Mouse (Mus musculus) myocyte (in vitro differentiated cells): ENCODE results near the gene Sema3e. TPM values are rescaled to one million over a fixed set of nuclear protein-coding genes. Genes with fewer than 3 reads are reported as not detected.

ENCODE experiments used
- H3K27me3 ChIP-seq: one replicate; pipeline ENCODE4 v1.6.1; 2011; ENCODE audit not compliant: control insufficient read depth, insufficient read depth, insufficient read length
- H3K36me3 ChIP-seq: one replicate; pipeline ENCODE4 v1.6.1; 2011; ENCODE audit not compliant: control insufficient read depth, insufficient read depth
- H3K4me2 ChIP-seq: one replicate; pipeline ENCODE4 v1.6.1; 2011; ENCODE audit warnings: low read depth, control low read depth
- H3K4me3 ChIP-seq: one replicate; pipeline ENCODE4 v1.5.1; 2011; ENCODE audit warnings: mild to moderate bottlenecking, control low read depth, moderate library complexity
- H3K79me2 ChIP-seq: one replicate; pipeline ENCODE4 v1.6.1; 2011; ENCODE audit not compliant: control insufficient read depth, insufficient read depth
- H3ac ChIP-seq: one replicate; pipeline ENCODE4 v1.6.1; 2011; ENCODE audit not compliant: control insufficient read depth, insufficient read length
- CEBPB ChIP-seq: IDR thresholded peaks from 2 replicates; pipeline ENCODE4 v1.6.1; 2011; ENCODE audit warnings: mild to moderate bottlenecking, moderate library complexity; ENCODE audit not compliant: poor library complexity, insufficient read depth, severe bottlenecking
- E2F4 ChIP-seq: IDR thresholded peaks from one replicate; pipeline ENCODE4 v1.6.1; 2011; ENCODE audit warnings: mild to moderate bottlenecking, control low read depth, moderate library complexity; ENCODE audit not compliant: insufficient read depth
- MAX ChIP-seq: IDR thresholded peaks from one replicate; pipeline ENCODE4 v1.6.1; 2011; ENCODE audit warnings: low read depth, mild to moderate bottlenecking, control low read depth
- MYOD1 ChIP-seq, 3 experiments: IDR thresholded peaks; one replicate each; pipeline ENCODE4 v1.6.1; 2011; ENCODE audit warnings: control low read depth in 2 of 3, low read depth in 2 of 3, mild to moderate bottlenecking in 2 of 3, moderate library complexity in 1 of 3; ENCODE audit not compliant: insufficient read length in 2 of 3, control insufficient read depth in 1 of 3
- MYOG ChIP-seq, 3 experiments: IDR thresholded peaks; one replicate each; pipeline ENCODE4 v1.6.1; 2011; ENCODE audit warnings: control low read depth in 2 of 3, low read depth in 2 of 3, mild to moderate bottlenecking in 2 of 3; ENCODE audit not compliant: insufficient read length in 2 of 3, control insufficient read depth in 1 of 3, insufficient read depth in 1 of 3
- POLR2A ChIP-seq: IDR thresholded peaks from one replicate; pipeline ENCODE4 v1.6.1; 2011; ENCODE audit warnings: low read depth, mild to moderate bottlenecking, control low read depth, moderate library complexity; ENCODE audit not compliant: insufficient read length
- POLR2AphosphoS2 ChIP-seq: IDR thresholded peaks from one replicate; pipeline ENCODE4 v1.6.1; 2011; ENCODE audit warnings: low read depth, control low read depth; ENCODE audit not compliant: insufficient read length
- REST ChIP-seq: IDR thresholded peaks from one replicate; pipeline ENCODE4 v1.6.1; 2011; ENCODE audit warnings: mild to moderate bottlenecking, control low read depth, moderate library complexity; ENCODE audit not compliant: insufficient read depth, insufficient read length
- SRF ChIP-seq: IDR thresholded peaks from one replicate; pipeline ENCODE4 v1.6.1; 2011; ENCODE audit warnings: low read depth; ENCODE audit not compliant: control insufficient read depth, insufficient read length
- TCF12 ChIP-seq: IDR thresholded peaks from one replicate; pipeline ENCODE4 v1.6.1; 2011; ENCODE audit warnings: mild to moderate bottlenecking, control low read depth; ENCODE audit not compliant: poor library complexity, insufficient read depth, severe bottlenecking
- TCF3 ChIP-seq: IDR thresholded peaks from one replicate; pipeline ENCODE4 v1.6.1; 2011; ENCODE audit warnings: low read depth, control low read depth; ENCODE audit not compliant: insufficient read length
- USF1 ChIP-seq: IDR thresholded peaks from one replicate; pipeline ENCODE4 v1.6.1; 2011; ENCODE audit warnings: low read depth, mild to moderate bottlenecking, control low read depth, moderate library complexity
- polyA plus RNA-seq: library from polyadenylated mRNA; unstranded; fragments of >200 nt; fragmentation: generic; extraction: Trizol; gene quantifications from one replicate; pipeline ENCODE4 v1.2.1, GENCODE M21; 2012; ENCODE audit warnings: missing spikeins

The Sema3e gene
- polyA plus RNA-seq = 9.9 TPM

GRCm38 (mm10) chr5:14025205-14026124, at the start of gene Sema3e:
Gene Sema3e (plus strand): TSS chr5:14025276.
- H3K36me3 ChIP-seq = no peaks in the 10 kb centered on the region
- H3ac ChIP-seq = peak within 1 kb of the TSS; percentile 99
- H3K4me3 ChIP-seq = peak within 1 kb of the TSS; percentile 87
- H3K27me3 ChIP-seq = no peaks in the 10 kb centered on the region
- TF ChIP-seq REST = no peak
- TF ChIP-seq POLR2A = peak; percentile 37
- peak; percentile 50 for TF ChIP-seq USF1
- H3K4me2 ChIP-seq = peak within 1 kb of the TSS; percentile 90
- peaks cover 42% of the 10 kb centered on the region for H3K79me2 ChIP-seq

- TF ChIP-seq REST (no peak), MYOD1 (IDR thresholded peaks at IDR 0.05; ENCODE audit: control insufficient read depth in 1 of 3, insufficient read length in 2 of 3, low read depth in 2 of 3) (no peak), MAX (no peak), TCF3 (no peak), MYOG (IDR thresholded peaks at IDR 0.05; ENCODE audit: control insufficient read depth in 1 of 3, insufficient read depth in 1 of 3, insufficient read length in 2 of 3, low read depth in 2 of 3) (no peak)
- Histone ChIP-seq H3ac (no peak overlapping the region), H3K27me3 (no peaks in the 10 kb centered on the region), H3K79me2 (no peaks in the 10 kb centered on the region), H3K4me3 (no peak overlapping the region), H3K4me2 (no peak overlapping the region), H3K36me3 (no peaks in the 10 kb centered on the region)
These were observed 47.5 kb upstream of the Sema3e start for GRCm38 (mm10) chr5:13977576-13977975.

GRCm38 (mm10) chr5:13979156-13979555, 45.9 kb upstream of the Sema3e start:
- H3K27me3 ChIP-seq = no peaks in the 10 kb centered on the region
- H3K4me2 ChIP-seq = no peak overlapping the region
- no peaks in the 10 kb centered on the region for H3K36me3 ChIP-seq
- H3K79me2 ChIP-seq = no peaks in the 10 kb centered on the region
- TF ChIP-seq E2F4 (no peak), CEBPB (no peak), TCF3 (no peak), MAX (no peak), SRF (no peak), REST (no peak), POLR2AphosphoS2 (no peak), MYOG (IDR thresholded peaks at IDR 0.05; ENCODE audit: control insufficient read depth in 1 of 3, insufficient read depth in 1 of 3, insufficient read length in 2 of 3, low read depth in 2 of 3) (no peak), POLR2A (no peak), MYOD1 (IDR thresholded peaks at IDR 0.05; ENCODE audit: control insufficient read depth in 1 of 3, insufficient read length in 2 of 3, low read depth in 2 of 3) (no peak), TCF12 (no peak), USF1 (no peak)
- H3ac ChIP-seq = no peak overlapping the region
- H3K4me3 ChIP-seq = no peak overlapping the region

GRCm38 (mm10) chr5:13982417-13983054, 42.5 kb upstream of the Sema3e start:
- H3K27me3 ChIP-seq = no peaks in the 10 kb centered on the region
- H3K4me2 ChIP-seq = no peak overlapping the region
- H3K36me3 ChIP-seq = no peaks in the 10 kb centered on the region
- TF ChIP-seq MYOD1 (IDR thresholded peaks at IDR 0.05; ENCODE audit: control insufficient read depth in 1 of 3, insufficient read length in 2 of 3, low read depth in 2 of 3) (no peak), SRF (no peak), REST (no peak), USF1 (no peak), MAX (no peak), TCF3 (no peak), CEBPB (no peak), MYOG (IDR thresholded peaks at IDR 0.05; ENCODE audit: control insufficient read depth in 1 of 3, insufficient read depth in 1 of 3, insufficient read length in 2 of 3, low read depth in 2 of 3) (no peak), POLR2AphosphoS2 (no peak), E2F4 (no peak)
- no peak overlapping the region for H3ac ChIP-seq
- H3K79me2 ChIP-seq = no peaks in the 10 kb centered on the region
- no peak overlapping the region for H3K4me3 ChIP-seq

- TF ChIP-seq MAX (no peak), TCF3 (no peak), MYOD1 (IDR thresholded peaks at IDR 0.05; ENCODE audit: control insufficient read depth in 1 of 3, insufficient read length in 2 of 3, low read depth in 2 of 3) (no peak), POLR2A (no peak), POLR2AphosphoS2 (no peak), USF1 (no peak), SRF (no peak), REST (no peak), E2F4 (no peak), TCF12 (no peak), CEBPB (no peak), MYOG (IDR thresholded peaks at IDR 0.05; ENCODE audit: control insufficient read depth in 1 of 3, insufficient read depth in 1 of 3, insufficient read length in 2 of 3, low read depth in 2 of 3) (no peak)
- no peaks in the 10 kb centered on the region for H3K27me3 ChIP-seq
- no peaks in the 10 kb centered on the region for H3K36me3 ChIP-seq
- H3ac ChIP-seq = no peak overlapping the region
- H3K79me2 ChIP-seq = no peaks in the 10 kb centered on the region
- no peak overlapping the region for H3K4me3 ChIP-seq
- no peak overlapping the region for H3K4me2 ChIP-seq
These were observed 41.5 kb upstream of the Sema3e start for GRCm38 (mm10) chr5:13983608-13984007.
